Mouse (Mus musculus) lung, postnatal 0 days (tissue): ENCODE data around the gene Rps10. TPM values are rescaled to one million over a fixed set of nuclear protein-coding genes. Genes with fewer than 3 reads are reported as not detected.

Source experiments
- ATAC-seq: fragments of 200-750 bp; cut with Nextera tagmentation; 2 replicates; pipeline ENCODE4 v1.8.0; 2017; ENCODE audit warnings: moderate library complexity
- DNase-seq: peaks from one replicate; pipeline ENCODE4 v3.0.0-alpha.2; 2016; ENCODE audit warnings: low spot score
- H3K27ac ChIP-seq: fragments of 300-500 bp; sonication (generic); 2 replicates; pipeline ENCODE4 v1.5.1; 2014; ENCODE audit warnings: antibody characterized with exemption, mild to moderate bottlenecking, low read length, mixed read lengths
- H3K27me3 ChIP-seq: fragments of 300-500 bp; sonication (generic); replicated peaks from 2 replicates; pipeline ENCODE4 v1.6.1; 2014; ENCODE audit warnings: low read length, mixed read lengths; ENCODE audit not compliant: insufficient read depth
- H3K36me3 ChIP-seq: fragments of 300-500 bp; sonication (generic); 2 replicates; pipeline ENCODE4 v1.6.1; 2014; ENCODE audit warnings: low read length, mixed read lengths; ENCODE audit not compliant: insufficient read depth
- H3K4me1 ChIP-seq: fragments of 300-500 bp; sonication (generic); 2 replicates; pipeline ENCODE4 v1.6.1; 2014; ENCODE audit warnings: antibody characterized with exemption, low read depth, low read length, mixed read lengths; ENCODE audit not compliant: insufficient read depth
- H3K4me2 ChIP-seq: fragments of 300-500 bp; sonication (generic); replicated peaks from 2 replicates; pipeline ENCODE4 v1.6.1; 2014; ENCODE audit warnings: low read depth, mild to moderate bottlenecking, low read length, moderate library complexity, mixed read lengths
- H3K4me3 ChIP-seq: fragments of 300-500 bp; sonication (generic); 2 replicates; pipeline ENCODE4 v1.5.1; 2014; ENCODE audit warnings: low read depth, low read length
- H3K9ac ChIP-seq: fragments of 300-500 bp; sonication (generic); replicated peaks from 2 replicates; pipeline ENCODE4 v1.6.1; 2014; ENCODE audit warnings: low read depth, mild to moderate bottlenecking
- H3K9me3 ChIP-seq: fragments of 300-500 bp; sonication (generic); 2 replicates; pipeline ENCODE4 v1.6.1; 2016; ENCODE audit warnings: low read length, mixed read lengths
- CTCF ChIP-seq: IDR thresholded peaks from 2 replicates; pipeline ENCODE4 v1.5.1; 2016; ENCODE audit warnings: antibody characterized with exemption, mild to moderate bottlenecking
- EP300 ChIP-seq: IDR thresholded peaks from 2 replicates; pipeline ENCODE4 v1.6.1; 2016; ENCODE audit warnings: antibody characterized with exemption, mild to moderate bottlenecking, control low read depth
- WGBS: fragments of 180-500 bp; shearing (Covaris S2); extraction: QIAGEN DNeasy Blood & Tissue Kit; methylation state at CpG from one replicate; pipeline ENCODE4 v1.1.7; 2014; 5-methylcytosine and 5-hydroxymethylcytosine counted together
- polyA plus RNA-seq: library from polyadenylated mRNA; unstranded; fragments of >200 nt; fragmentation: Nextera tagmentation; extraction: Ambion mirVana; gene quantifications from 2 replicates; pipeline ENCODE4 v1.2.1, GENCODE M21; 2015

Gene Rps10
- polyA plus RNA-seq, 1 experiment from 2014 or later, result 659 TPM

- Histone ChIP-seq H3K4me3 (no peak overlapping the region), H3K27ac (no peak overlapping the region), H3K4me1 (peaks cover 5% of the 10 kb centered on the region; the same call in 1 of the 2 replicates), H3K36me3 (no peaks in the 10 kb centered on the region), H3K4me2 (peak overlapping the region; percentile 62; the same call in 1 of the 2 replicates), H3K27me3 (no peaks in the 10 kb centered on the region), H3K9me3 (no peaks in the 10 kb centered on the region), H3K9ac (no peak overlapping the region)
- 43% methylated on average over 8 of the region's 8 CpGs for WGBS
- no peak for TF ChIP-seq CTCF
- no peak for DNase-seq
- ATAC-seq, result no peak
These were observed 15.3 kb downstream of the Rps10 start for GRCm38 (mm10) chr17:27621161-27621560.

- no peak for TF ChIP-seq CTCF
- TF ChIP-seq EP300, result no peak
- WGBS, result 74% methylated on average over 7 of the region's 7 CpGs
- Histone ChIP-seq H3K36me3 (no peaks in the 10 kb centered on the region), H3K27me3 (no peaks in the 10 kb centered on the region), H3K4me2 (no peak overlapping the region), H3K4me1 (no peaks in the 10 kb centered on the region), H3K9ac (no peak overlapping the region), H3K27ac (no peak overlapping the region), H3K9me3 (no peaks in the 10 kb centered on the region), H3K4me3 (no peak overlapping the region)
- ATAC-seq, result no peak
- DNase-seq, result no peak
These were observed 21.1 kb downstream of the Rps10 start for GRCm38 (mm10) chr17:27615388-27615787.

DNA sequence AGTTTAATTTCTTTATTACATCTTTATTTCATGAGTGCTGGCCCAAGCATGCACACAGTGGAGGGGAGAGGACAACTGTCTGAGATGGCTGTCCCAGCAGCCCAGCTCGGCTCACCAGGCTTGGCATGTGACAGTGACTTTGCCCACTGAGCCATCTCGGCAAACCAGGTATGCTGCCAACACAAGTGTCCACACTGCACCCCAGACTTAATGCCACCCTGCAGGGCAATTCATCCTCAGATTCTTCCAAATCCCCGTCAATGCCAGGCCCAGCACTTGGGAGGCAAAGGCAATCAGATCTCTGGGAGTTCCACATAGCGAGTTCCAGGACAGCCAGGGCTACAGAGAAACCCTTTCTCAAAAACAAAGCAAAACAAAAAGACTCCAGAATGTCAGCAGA, 23.5 kb downstream of the Rps10 start:
- Histone ChIP-seq H3K9me3 (no peaks in the 10 kb centered on the region), H3K27ac (no peak overlapping the region), H3K27me3 (no peaks in the 10 kb centered on the region), H3K36me3 (no peaks in the 10 kb centered on the region), H3K9ac (no peak overlapping the region), H3K4me2 (no peak overlapping the region), H3K4me1 (no peaks in the 10 kb centered on the region), H3K4me3 (no peak overlapping the region)
- WGBS, result 76% methylated on average over 4 of the region's 4 CpGs
- ATAC-seq (no peak), DNase-seq (no peak)
- no peak for TF ChIP-seq EP300
- no peak for TF ChIP-seq CTCF

GRCm38 (mm10) chr17:27611994-27612393, 24.5 kb downstream of the Rps10 start:
- Histone ChIP-seq H3K4me2 (no peak overlapping the region), H3K36me3 (no peaks in the 10 kb centered on the region), H3K9ac (no peak overlapping the region), H3K4me3 (no peak overlapping the region), H3K27ac (no peak overlapping the region), H3K27me3 (no peaks in the 10 kb centered on the region), H3K4me1 (no peaks in the 10 kb centered on the region), H3K9me3 (no peaks in the 10 kb centered on the region)
- no peak for ATAC-seq
- 70% methylated on average over 5 of the region's 5 CpGs for WGBS
- DNase-seq, result no peak
- TF ChIP-seq EP300 (no peak), CTCF (no peak)

DNA sequence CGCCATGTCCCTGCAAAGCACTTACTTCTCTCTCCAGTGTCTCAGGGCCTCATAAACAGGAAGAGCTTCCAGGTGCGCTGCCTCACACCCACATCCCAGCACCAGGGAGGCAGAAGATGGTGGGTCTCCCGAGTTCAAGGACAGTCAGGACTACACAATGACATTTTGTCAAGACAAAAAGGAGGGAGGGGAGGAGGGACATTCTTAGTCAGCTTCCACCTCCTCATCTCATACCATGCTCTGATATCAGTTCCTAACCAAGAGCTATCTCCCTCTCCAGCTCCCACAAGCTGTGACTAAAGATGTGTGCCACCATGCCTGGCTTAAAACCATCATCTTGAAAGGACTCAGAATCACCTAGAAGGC, 25.0 kb downstream of the Rps10 start:
- Histone ChIP-seq H3K4me1 (no peaks in the 10 kb centered on the region), H3K4me2 (no peak overlapping the region), H3K27me3 (no peaks in the 10 kb centered on the region), H3K9ac (no peak overlapping the region), H3K9me3 (no peaks in the 10 kb centered on the region), H3K36me3 (no peaks in the 10 kb centered on the region), H3K27ac (no peak overlapping the region), H3K4me3 (no peak overlapping the region)
- WGBS, result 46% methylated on average over 3 of the region's 3 CpGs
- ATAC-seq, result no peak
- TF ChIP-seq CTCF (no peak), EP300 (no peak)
- no peak for DNase-seq

- 76% methylated on average over 10 of the region's 10 CpGs for WGBS
- ATAC-seq (no peak), DNase-seq (no peak)
- H3K36me3 ChIP-seq, result no peaks in the 10 kb centered on the region
- H3K4me1 ChIP-seq, result no peaks in the 10 kb centered on the region
- H3K4me2 ChIP-seq, result no peak overlapping the region
- TF ChIP-seq CTCF (no peak), EP300 (no peak)
- H3K4me3 ChIP-seq, result no peak overlapping the region
- H3K9me3 ChIP-seq, result no peaks in the 10 kb centered on the region
- H3K27ac ChIP-seq, result no peak overlapping the region
- H3K9ac ChIP-seq, result no peak overlapping the region
- no peaks in the 10 kb centered on the region for H3K27me3 ChIP-seq
These were observed 25.6 kb downstream of the Rps10 start for GRCm38 (mm10) chr17:27610679-27611518.

DNA sequence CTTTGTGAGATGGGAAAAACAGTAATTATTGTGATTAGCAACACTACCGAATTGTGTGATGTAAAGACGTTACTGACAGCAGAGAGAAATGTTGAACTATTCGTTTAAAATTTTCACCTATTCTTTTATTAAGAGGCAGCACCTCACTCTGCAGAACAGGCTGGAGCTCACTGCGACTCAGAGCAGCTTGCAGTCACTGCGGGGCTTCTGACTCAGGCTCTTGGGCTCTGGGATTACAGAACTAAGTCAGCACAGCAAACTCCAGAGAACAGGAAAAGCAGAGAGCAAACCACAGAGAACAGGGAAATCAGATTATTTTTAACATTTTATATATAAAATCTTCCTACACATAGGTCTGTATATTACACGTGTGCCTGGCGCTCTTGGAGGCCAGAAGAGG, 26.9 kb downstream of the Rps10 start:
- no peak overlapping the region for H3K4me2 ChIP-seq
- WGBS, result 87% methylated on average over 7 of the region's 7 CpGs
- H3K27me3 ChIP-seq, result no peaks in the 10 kb centered on the region
- no peak overlapping the region for H3K9ac ChIP-seq
- H3K4me1 ChIP-seq, result no peaks in the 10 kb centered on the region
- no peak for TF ChIP-seq CTCF
- no peak for TF ChIP-seq EP300
- no peaks in the 10 kb centered on the region for H3K9me3 ChIP-seq
- no peak overlapping the region for H3K4me3 ChIP-seq
- no peak for DNase-seq
- no peaks in the 10 kb centered on the region for H3K36me3 ChIP-seq
- no peak overlapping the region for H3K27ac ChIP-seq
- no peak for ATAC-seq
